Mouse (Mus musculus) erythroblast, embryonic 14.5 days (primary cell): ENCODE results near the gene Rnf4.

ENCODE experiments used
- GATA1 ChIP-seq: IDR thresholded peaks from 2 replicates; pipeline ENCODE4 v1.6.1; 2012; ENCODE audit warnings: low read length, inconsistent platforms, mixed read lengths
- TAL1 ChIP-seq: IDR thresholded peaks from 3 replicates; pipeline ENCODE4 v1.6.1; 2012; ENCODE audit warnings: low read length, inconsistent platforms, mixed read lengths

DNA sequence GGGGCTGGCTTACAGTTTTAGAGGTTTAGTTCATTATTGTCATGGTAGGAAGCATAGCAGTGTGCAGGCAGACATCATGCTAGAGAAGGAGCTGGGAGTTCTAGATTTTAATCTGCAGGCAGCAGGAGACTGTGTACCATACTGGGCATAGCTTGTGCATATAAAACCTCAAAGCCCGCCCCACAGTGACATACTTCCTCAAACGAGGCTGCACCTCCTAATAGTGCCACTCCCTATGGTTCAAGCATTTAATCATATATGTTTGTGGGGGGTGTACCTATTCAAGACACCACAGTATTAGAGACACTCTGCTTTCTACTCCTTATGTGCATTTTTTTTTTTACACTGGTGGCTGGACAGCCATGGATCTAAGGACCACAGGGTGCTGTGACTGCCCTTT is 6.0 kb upstream of the Rnf4 start:
- no peak for TF ChIP-seq TAL1
- TF ChIP-seq GATA1: no peak
